Mouse (Mus musculus): ENCODE data around the gene Hist1h2bq. TPM values are rescaled to one million over a fixed set of nuclear protein-coding genes. Genes with fewer than 3 reads are reported as not detected.
"Not testable (repeated sequence)": the region's sequence is repeated elsewhere in the genome, so short reads cannot be mapped to it uniquely, and the experiment has no call there.

Gene Hist1h2bq
- total RNA-seq, 2 experiments from 2014 or later, result 278 to 369 TPM

DNA sequence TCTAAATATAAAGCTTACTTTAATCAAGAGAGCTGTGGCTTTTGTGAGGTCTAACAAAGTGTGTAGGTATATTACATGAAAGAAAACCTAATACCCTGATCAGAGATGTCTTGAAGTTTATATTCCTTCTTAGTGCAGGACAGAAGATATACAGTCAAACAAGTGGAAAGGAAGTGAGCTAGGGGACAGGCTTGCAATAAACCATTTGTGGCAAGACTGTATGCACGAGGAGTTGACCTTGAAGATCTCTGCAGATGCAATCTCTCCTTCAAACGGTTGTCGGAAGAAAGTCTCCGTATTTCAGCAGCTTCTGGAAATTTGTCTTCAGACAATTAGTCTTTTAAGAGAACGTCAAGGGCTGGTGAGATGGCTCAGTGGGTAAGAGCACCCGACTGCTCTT is 20.1 kb downstream of the Hist1h2bq start:
- no peak for DNase-seq (ENCODE audit: low spot score in 2 of 2)

GRCm38 (mm10) chr13:21787760-21788593 is 22.0 kb downstream of the Hist1h2bq start:
- no peak for DNase-seq (ENCODE audit: low spot score in 2 of 2)

GRCm38 (mm10) chr13:21786899-21787629 is 22.9 kb downstream of the Hist1h2bq start, which contains the start of the genes Hist1h2an and Hist1h2bp:
TSS of gene Hist1h2an (minus strand) at chr13:21787218.
TSS of gene Hist1h2bp (plus strand) at chr13:21787461.
- DNase-seq (ENCODE audit: low spot score in 2 of 2), result peak; percentile 65 to 83

- DNase-seq (ENCODE audit: low spot score in 2 of 2), result no peak
These were observed 23.7 kb downstream of the Hist1h2bq start for GRCm38 (mm10) chr13:21786189-21786898.

- DNase-seq (ENCODE audit: low spot score in 2 of 2), result no peak
These were observed 25.7 kb downstream of the Hist1h2bq start for GRCm38 (mm10) chr13:21784311-21784710.

GRCm38 (mm10) chr13:21783734-21784161 is 26.2 kb downstream of the Hist1h2bq start:
- no peak for DNase-seq (ENCODE audit: low spot score in 2 of 2)

DNA sequence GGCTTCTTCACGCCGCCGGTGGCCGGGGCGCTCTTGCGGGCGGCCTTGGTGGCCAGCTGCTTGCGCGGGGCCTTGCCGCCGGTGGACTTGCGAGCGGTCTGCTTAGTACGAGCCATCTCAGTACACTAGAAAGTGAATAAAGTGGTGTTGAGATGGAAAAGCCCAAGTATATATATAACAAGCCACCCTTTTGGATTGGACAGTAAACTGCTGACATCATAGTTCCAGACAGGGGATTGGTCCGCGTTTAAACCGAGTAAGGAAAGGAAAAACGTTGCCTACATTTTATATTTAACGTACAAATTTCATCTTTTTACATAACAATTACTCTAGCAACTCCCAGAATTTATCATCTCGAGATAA is 26.8 kb downstream of the Hist1h2bq start, which contains the start of gene Hist1h3i:
TSS of gene Hist1h3i (minus strand) at position 116 of the 363 bp plus-strand sequence.
- peak in 1 of 2 experiments; percentile 39 for DNase-seq (ENCODE audit: low spot score in 2 of 2)

DNA sequence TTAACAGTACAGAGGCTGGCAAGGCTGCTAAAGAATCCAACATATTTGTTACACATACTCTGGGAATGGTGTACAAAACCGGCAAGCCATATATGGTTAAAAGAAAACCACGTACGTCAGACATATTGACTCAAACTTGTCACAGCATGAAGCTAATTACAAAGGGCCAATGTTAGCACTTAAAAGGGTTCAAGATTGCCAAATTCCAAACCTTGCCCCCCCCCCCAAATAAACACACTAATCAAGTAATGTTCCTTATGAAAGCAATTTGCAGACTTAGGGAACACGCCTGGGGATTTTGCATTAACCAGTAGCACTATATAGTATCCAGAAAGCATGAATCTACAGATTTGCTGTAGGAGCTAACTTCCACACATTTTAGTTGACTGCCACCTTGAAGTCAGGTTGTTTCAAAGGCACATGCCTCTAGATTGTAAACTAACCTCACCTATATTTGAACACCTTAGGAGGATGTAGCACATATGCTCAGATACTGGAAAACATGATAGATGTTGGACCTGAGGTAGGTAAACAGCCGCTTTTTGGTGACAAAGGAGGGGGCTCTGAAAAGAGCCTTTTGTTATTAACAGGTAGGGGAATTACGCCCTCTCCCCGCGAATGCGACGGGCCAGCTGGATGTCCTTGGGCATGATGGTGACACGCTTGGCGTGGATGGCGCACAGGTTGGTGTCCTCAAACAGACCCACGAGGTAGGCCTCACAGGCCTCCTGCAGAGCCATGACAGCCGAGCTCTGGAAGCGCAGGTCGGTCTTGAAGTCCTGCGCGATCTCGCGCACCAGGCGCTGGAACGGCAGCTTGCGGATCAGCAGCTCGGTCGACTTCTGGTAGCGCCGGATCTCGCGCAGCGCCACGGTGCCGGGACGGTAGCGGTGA is 27.4 kb downstream of the Hist1h2bq start:
- not testable (repeated sequence) for DNase-seq (ENCODE audit: low spot score in 2 of 2)

DNA sequence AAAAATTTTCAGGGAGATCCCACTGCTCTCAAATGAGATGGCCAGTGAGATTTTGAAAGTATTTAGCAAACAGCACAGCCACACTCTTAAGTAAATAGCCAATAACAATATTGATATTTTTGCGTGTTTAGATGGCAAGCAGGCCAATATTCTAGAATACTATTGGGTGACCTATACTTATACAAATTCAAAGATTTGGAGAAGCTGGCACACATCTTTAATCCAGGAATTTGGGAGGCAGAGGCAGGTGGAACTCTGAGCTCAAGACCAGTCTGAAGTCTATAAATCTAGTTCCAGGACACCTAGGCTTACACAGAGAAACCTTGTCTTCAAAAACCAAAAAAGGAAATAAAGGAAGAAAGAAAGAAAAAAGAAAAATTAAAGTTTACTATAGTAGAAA is 28.4 kb downstream of the Hist1h2bq start:
- no peak for DNase-seq (ENCODE audit: low spot score in 2 of 2)

GRCm38 (mm10) chr13:21781021-21781555 is 28.9 kb downstream of the Hist1h2bq start:
- DNase-seq (ENCODE audit: low spot score in 2 of 2), result no peak

DNA sequence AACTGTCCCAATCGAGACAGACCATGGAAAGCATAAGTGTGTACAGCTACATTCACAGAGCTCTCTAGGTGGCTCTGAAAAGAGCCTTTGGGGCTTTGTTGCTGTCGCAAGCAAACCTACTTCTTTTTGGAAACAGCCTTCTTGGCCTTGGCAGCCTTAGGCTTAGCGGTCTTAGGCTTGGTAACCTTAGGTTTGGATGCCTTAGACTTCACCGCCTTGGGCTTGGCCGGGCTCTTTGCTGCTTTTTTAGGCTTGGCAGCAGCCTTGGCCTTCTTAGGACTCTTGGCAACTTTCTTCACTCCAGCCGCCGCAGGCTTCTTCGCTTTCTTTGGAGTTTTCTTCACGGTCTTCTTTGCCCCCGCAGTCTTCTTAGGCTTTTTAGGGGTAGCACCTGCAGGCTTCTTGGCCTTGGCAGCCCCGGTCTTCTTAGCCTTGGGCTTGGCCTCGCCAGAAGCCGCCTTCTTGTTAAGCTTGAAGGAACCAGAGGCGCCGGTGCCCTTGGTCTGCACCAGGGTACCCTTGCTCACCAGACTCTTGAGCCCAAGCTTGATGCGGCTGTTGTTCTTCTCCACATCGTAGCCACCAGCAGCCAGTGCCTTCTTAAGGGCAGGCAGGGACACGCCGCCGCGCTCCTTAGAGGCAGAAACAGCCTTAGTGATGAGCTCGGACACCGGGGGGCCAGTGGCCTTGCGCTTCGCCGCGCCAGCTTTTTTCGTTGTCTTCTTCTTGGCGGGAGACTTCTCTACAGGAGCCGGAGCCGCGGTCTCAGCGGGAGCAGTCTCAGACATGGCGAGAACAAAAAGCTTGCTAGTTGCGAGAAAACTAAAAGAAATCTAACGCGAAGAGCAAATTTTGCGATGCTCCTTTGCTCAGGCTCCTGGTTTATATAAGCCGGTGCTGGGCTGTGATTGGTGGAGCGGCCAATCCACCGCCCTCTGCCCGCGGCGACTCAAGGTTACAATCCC is 29.9 kb downstream of the Hist1h2bq start, which contains the start of gene Hist1h1b:
TSS of gene Hist1h1b (minus strand) at position 859 of the 965 bp plus-strand sequence.
- peak in 1 of 2 experiments; percentile 58 for DNase-seq (ENCODE audit: low spot score in 2 of 2)

DNA sequence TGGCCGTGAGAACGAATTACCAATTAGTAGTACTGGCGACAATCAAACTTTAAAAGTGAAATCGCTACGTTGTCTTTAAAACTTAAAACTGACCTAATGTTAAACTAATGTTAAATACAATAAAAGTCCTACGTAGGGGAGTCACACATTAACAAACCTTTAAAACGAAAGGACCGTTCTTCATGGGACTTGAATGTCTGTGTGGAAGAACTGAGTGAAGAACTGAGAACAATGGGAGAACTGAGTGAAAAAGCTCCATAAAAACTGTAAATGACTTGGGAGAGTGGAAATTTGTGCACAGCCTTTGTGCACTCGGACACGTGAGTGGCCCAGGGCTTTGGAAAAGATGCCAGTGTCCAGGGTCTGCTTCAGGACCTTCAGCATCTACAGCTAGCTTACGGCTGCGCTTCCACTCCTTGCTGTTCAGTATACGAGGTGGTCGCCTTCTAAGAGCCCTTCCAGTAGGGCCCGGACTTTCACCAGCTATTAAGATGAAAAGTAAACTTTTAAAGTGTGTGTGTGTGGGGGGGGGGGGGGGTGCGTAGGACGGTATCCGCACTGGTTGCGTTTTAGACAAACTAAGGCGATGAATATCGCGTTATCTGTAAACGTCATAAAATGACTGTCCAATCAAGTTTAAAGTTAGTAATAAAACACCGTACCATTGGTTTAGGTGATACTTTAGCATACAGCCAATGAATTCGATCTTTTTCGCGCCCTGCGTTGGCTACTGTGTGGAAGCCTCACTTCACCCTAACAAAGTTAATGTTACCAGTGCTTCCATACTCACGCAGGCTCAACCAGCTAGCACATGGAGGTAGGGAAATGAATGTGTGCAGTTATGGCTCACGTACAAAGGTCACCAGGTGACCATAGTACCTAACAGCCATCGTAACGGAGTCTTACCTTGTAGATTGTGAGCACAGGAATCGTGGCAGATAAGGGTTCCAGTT is 30.9 kb downstream of the Hist1h2bq start:
- peak in 1 of 2 experiments; percentile 60 for DNase-seq (ENCODE audit: low spot score in 2 of 2)

Small RNAs within 50 kb of the gene (microRNA-seq; reads per million reads assigned to microRNA genes)
- not detected for gene Gm19658
- gene Gm44346, result not detected
- gene Gm44466, result not detected

Other genes with a start within 250 kb of the Hist1h2bq start
- gene Olfr1364, start 228.4 kb downstream of the Hist1h2bq start, total RNA-seq (2021), result not detected
- not detected for gene Olfr1362, start 196.2 kb downstream of the Hist1h2bq start, total RNA-seq (2021)
- gene Olfr11, start 167.7 kb downstream of the Hist1h2bq start, total RNA-seq (2021), result not detected
- gene Olfr1361, start 146.8 kb downstream of the Hist1h2bq start, total RNA-seq (2021), result not detected
- not detected for gene Olfr1360, start 132.8 kb downstream of the Hist1h2bq start, total RNA-seq (2021)
- gene Olfr1359, start 112.1 kb downstream of the Hist1h2bq start, total RNA-seq (2021), result not detected
- 100 to 1,000 TPM; 362 to 482 TPM for gene Hist1h2bl, start 94.1 kb downstream of the Hist1h2bq start, total RNA-seq (2021)
- gene Hist1h2ai, start 93.8 kb downstream of the Hist1h2bq start, total RNA-seq (2021), result 100 to 1,000 TPM; 297 to 368 TPM
- 100 to 1,000 TPM; 508 to 651 TPM for gene Hist1h3h, start 92.5 kb downstream of the Hist1h2bq start, total RNA-seq (2021)
- gene Hist1h2bm, start 88.2 kb downstream of the Hist1h2bq start, total RNA-seq (2021), result 100 to 1,000 TPM; 101 to 150 TPM
- gene Hist1h4j, start 75.1 kb downstream of the Hist1h2bq start, total RNA-seq (2021), result 10 to 100 TPM; 70.8 to 87.9 TPM
- 1,000 to 10,000 TPM in 1 of 2 experiments, 100 to 1,000 TPM in 1; 854 to 1,164 TPM for gene Hist1h4k, start 59.7 kb downstream of the Hist1h2bq start, total RNA-seq (2021)
- gene Hist1h2ak, start 56.4 kb downstream of the Hist1h2bq start, total RNA-seq (2021), result 100 to 1,000 TPM; 131 to 185 TPM
- gene Hist1h2bn, start 56.1 kb downstream of the Hist1h2bq start, total RNA-seq (2021), result 100 to 1,000 TPM; 211 to 286 TPM
- gene Hist1h1b, start 29.6 kb downstream of the Hist1h2bq start, total RNA-seq (2021), result 100 to 1,000 TPM; 246 to 294 TPM
- gene Hist1h3i, start 26.8 kb downstream of the Hist1h2bq start, total RNA-seq (2021), result 100 to 1,000 TPM; 398 to 496 TPM
- 100 to 1,000 TPM in 1 of 2 experiments, 10 to 100 TPM in 1; 82.7 to 102 TPM for gene Hist1h2an, start 23.0 kb downstream of the Hist1h2bq start, total RNA-seq (2021)
- 100 to 1,000 TPM; 143 to 201 TPM for gene Hist1h2bp, start 22.7 kb downstream of the Hist1h2bq start, total RNA-seq (2021)
- gene Hist1h2ao, start 268 bp upstream of the Hist1h2bq start, total RNA-seq (2021), result 100 to 1,000 TPM; 431 to 590 TPM
- gene Hist1h4m, start 1.5 kb upstream of the Hist1h2bq start, total RNA-seq (2021), result 100 to 1,000 TPM; 582 to 750 TPM
- gene Hist1h4n, start 22.0 kb upstream of the Hist1h2bq start, total RNA-seq (2021), result 100 to 1,000 TPM in 1 of 2 experiments, 10 to 100 TPM in 1; 93.9 to 147 TPM
- gene Hist1h2ap, start 23.3 kb upstream of the Hist1h2bq start, total RNA-seq (2021), result 100 to 1,000 TPM; 215 to 300 TPM
- 100 to 1,000 TPM; 275 to 365 TPM for gene Hist1h2br, start 23.5 kb upstream of the Hist1h2bq start, total RNA-seq (2021)
- gene Zfp184, start 134.9 kb upstream of the Hist1h2bq start, total RNA-seq (2021), result 1 to 10 TPM; 1.4 to 2.6 TPM
- not detected for gene Pom121l2, start 171.0 kb upstream of the Hist1h2bq start, total RNA-seq (2021)
- gene Prss16, start 199.5 kb upstream of the Hist1h2bq start, total RNA-seq (2021), result under 1 TPM; 0.20 to 0.21 TPM
- 100 to 1,000 TPM; 276 to 360 TPM for gene Hist1h2ah, start 225.4 kb upstream of the Hist1h2bq start, total RNA-seq (2021)
- gene Hist1h2bk, start 225.7 kb upstream of the Hist1h2bq start, total RNA-seq (2021), result 100 to 1,000 TPM; 393 to 555 TPM
- 100 to 1,000 TPM; 143 to 189 TPM for gene Hist1h4i, start 231.2 kb upstream of the Hist1h2bq start, total RNA-seq (2021)
- 100 to 1,000 TPM; 270 to 354 TPM for gene Hist1h2ag, start 232.7 kb upstream of the Hist1h2bq start, total RNA-seq (2021)
- 100 to 1,000 TPM; 250 to 321 TPM for gene Hist1h2bj, start 233.0 kb upstream of the Hist1h2bq start, total RNA-seq (2021)